Mouse (Mus musculus) megakaryocyte, embryonic 14.5 days (primary cell): ENCODE data around the gene Slc25a43.

Source experiments
- FLI1 ChIP-seq: IDR thresholded peaks from 2 replicates; pipeline ENCODE4 v1.6.1; 2012; ENCODE audit warnings: low read length, inconsistent platforms, mixed read lengths
- GATA1 ChIP-seq: IDR thresholded peaks from 3 replicates; pipeline ENCODE4 v1.6.1; 2012; ENCODE audit warnings: mixed read lengths, low read length, inconsistent platforms, borderline replicate concordance

- TF ChIP-seq GATA1: no peak
- TF ChIP-seq FLI1: no peak
Measured at GRCm38 (mm10) chrX:36808318-36808683, 64.8 kb downstream of the Slc25a43 start.
